Mouse (Mus musculus): ENCODE results near the gene Dxo.
"Not testable (repeated sequence)": the region's sequence is repeated elsewhere in the genome, so short reads cannot be mapped to it uniquely, and the experiment has no call there.

Gene Dxo
- long read RNA-seq, experiment 1, transcript Dxo-211 (7 exons, 1,447 nt): minor isoform, 9 of 46 reads
- long read RNA-seq, experiment 1, transcript Dxo-201 (7 exons, 1,519 nt): major isoform, 20 of 46 reads
- long read RNA-seq, experiment 1, partial matches to known transcripts: 10 of 46 reads
- long read RNA-seq, experiment 1, other reads (novel, unspliced or antisense): 7 of 46 reads
- long read RNA-seq, experiment 2, transcript Dxo-211 (7 exons, 1,447 nt): major isoform, 18 of 62 reads
- long read RNA-seq, experiment 2, transcript Dxo-201 (7 exons, 1,519 nt): minor isoform, 10 of 62 reads
- long read RNA-seq, experiment 2, partial matches to known transcripts: 23 of 62 reads
- long read RNA-seq, experiment 2, other reads (novel, unspliced or antisense): 10 of 62 reads

DNA sequence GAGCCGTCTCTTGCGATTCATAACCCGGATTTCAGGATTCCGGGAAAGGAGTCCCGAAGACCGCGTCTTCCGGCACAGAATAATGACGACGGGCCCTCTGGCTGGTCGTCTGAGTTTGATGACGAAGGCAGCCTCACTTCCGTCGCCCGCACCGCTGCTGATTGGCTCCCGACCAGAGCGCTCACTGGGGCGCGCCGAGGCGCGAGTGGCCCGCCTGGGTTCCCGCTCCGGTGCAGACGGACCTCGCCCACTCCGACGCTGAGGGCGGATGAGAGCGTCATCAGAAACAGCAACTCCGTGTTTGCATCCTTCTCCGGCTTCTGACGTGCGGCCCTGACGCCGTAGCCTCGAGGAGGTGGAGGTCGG is at the start of gene Dxo, which contains the start of gene Stk19:
TSS of gene Dxo (plus strand) at position 164 of the 366 bp plus-strand sequence.
TSS of gene Stk19 (minus strand) at position 90 of the 366 bp plus-strand sequence.
- intact Hi-C loops (cut with DNase I): loop anchor here (5.0 kb wide), 1 partner anchor 145 kb away; the partner anchor contains the start of gene Lsm2

DNA sequence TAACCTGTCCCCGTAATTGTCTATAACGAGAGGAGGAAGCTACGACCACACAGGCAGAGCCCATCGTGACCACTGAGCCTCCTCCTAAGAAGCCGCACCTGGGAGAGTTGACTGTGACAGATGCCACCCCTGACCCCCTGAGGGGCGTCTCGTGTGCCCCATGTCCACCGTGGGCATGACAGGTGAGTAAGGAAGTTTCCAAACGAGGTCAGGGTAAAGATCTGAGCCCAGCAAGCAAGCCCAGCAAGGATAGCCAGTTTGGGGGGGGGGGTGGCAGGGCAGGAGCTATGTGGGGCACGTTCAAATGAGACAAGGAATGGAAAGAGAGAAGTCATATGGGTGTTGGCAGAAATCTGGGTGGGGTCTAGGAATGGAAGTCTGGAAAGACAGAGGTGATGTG is 41.8 kb upstream of the Dxo start:
- intact Hi-C loops (cut with DNase I): loop anchor here (5.0 kb wide), 1 partner anchor 78 kb away; no protein-coding TSS in a partner anchor

GRCm38 (mm10) chr17:34795633-34796032 is 41.2 kb upstream of the Dxo start:
- intact Hi-C loops (cut with DNase I): loop anchor here (5.0 kb wide), 1 partner anchor 78 kb away; no protein-coding TSS in a partner anchor

GRCm38 (mm10) chr17:34796311-34797140 is 40.3 kb upstream of the Dxo start:
- intact Hi-C loops (cut with DNase I): loop anchor here (5.0 kb wide), 1 partner anchor 79 kb away; no protein-coding TSS in a partner anchor

DNA sequence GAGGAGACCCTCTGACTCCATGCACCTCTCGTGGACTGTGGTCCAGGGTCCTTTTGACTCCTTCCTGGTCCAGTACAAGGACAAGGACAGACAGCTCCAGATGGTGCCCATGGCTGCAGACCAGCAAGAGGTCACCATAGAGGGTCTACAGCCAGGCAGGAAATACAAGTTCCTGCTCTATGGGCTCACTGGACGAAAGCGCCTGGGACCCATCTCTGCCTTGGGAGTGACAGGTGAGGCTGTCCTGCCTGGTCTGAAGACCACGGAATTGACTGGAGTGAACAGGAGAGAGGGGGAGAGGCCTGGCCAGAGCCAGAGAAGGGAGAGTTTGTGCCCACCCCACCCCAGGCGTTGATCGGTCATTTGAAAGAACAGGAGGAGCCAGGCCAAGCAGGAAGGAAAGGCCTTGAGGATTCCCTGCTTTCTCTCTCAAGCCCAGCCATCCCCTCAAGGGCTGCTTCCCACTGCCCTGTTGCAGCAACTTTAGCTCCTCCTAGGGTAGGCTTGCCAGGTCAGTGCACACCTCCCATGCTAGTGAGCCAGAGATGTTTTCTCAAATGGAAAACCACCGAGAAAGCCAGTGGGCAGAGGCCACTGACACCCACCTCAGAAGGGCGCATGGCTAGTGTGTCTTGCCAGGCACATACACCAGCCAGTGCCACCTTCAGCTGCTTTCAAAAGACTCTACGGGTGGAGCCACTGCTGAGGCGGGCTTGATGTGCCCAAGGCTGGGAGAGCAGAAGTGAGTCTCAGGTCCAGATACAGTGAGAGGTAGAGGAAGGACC is 39.4 kb upstream of the Dxo start:
- intact Hi-C loops (cut with DNase I): loop anchor here (5.0 kb wide), 1 partner anchor 80 kb away; no protein-coding TSS in a partner anchor

GRCm38 (mm10) chr17:34798071-34798470 is 38.7 kb upstream of the Dxo start:
- intact Hi-C loops (cut with DNase I): loop anchor here (5.0 kb wide), 1 partner anchor 81 kb away; no protein-coding TSS in a partner anchor

DNA sequence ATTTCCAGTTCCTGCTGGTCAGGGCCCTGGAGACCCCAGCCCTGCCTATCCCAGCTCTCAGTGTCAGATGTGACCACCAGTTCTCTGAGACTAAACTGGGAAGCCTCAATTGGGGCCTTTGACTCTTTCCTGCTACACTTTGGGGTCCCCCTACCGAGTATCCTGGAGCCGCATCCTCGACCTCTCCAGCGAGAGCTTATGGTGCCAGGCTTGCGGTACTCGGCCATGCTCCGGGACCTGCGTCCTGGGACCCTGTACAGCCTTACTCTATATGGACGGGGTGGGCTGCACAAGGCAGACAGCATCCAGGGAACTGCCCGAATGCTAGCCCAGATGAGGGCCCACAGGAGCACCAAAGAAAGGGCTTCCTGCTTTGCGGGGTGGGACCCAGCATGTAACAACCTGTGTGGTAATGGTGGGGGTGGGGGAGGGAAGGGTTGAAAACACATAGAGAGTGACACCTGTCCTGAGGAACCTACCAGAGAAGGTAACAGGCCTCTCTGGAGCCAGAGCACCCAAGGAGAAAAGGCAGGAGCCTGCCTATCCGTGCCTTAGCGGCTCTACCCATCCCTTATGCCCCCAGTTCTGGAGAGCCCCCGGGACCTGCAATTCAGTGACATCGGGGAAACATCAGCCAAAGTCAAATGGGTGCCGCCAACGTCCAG is 37.8 kb upstream of the Dxo start:
- intact Hi-C loops (cut with DNase I): loop anchor here (5.0 kb wide), 1 partner anchor 82 kb away; no protein-coding TSS in a partner anchor

- intact Hi-C loops (cut with DNase I): loop anchor here (5.0 kb wide), 1 partner anchor 82 kb away; no protein-coding TSS in a partner anchor
Observed at GRCm38 (mm10) chr17:34799531-34799925, 37.3 kb upstream of the Dxo start.

DNA sequence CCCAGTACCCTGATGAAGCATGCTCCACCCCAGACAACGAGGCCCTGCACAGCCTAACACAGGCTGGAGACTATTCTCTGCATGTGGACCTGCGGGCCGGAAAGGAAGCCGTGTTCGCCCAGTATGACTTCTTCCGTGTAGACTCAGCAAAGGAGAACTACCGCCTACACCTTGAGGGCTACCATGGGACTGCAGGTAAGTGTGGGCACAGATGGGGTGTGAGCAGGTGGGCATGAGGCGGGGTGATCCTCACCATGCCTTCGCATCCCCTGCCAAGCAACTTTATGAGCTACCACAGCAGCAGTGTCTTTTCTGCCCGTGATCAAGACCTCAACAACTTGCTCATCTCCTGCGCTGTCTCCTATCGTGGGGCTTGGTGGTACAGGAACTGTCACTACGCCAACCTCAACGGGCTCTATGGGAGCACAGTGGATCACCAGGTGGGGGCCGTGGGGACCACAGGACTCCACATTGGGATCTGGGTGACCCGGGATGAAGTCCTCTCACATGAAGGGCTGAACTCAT is 36.0 kb upstream of the Dxo start:
- intact Hi-C loops (cut with DNase I): not testable (repeated sequence)

- intact Hi-C loops (cut with DNase I): not testable (repeated sequence)
Observed at GRCm38 (mm10) chr17:34802756-34803155, 34.1 kb upstream of the Dxo start.

DNA sequence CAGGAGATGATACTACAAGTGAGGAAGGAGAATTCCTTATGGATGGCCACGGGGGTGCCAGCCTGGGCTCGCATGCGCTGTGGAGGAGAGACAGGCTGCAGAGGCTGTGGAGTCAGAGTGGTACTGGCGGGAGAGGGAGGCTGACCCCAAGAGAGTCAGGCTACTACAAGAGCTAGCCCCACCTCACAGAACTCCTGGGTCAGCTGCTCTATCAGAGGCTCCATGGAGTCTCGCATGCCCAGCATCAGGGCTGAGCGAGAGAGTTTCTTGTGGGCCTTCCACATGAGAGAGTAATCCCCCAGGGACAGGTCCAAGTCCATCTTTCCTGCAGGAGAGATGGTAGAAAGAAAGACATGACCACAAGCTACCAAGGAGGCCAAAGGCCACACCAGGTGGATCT is 33.5 kb upstream of the Dxo start:
- intact Hi-C loops (cut with DNase I): not testable (repeated sequence)

DNA sequence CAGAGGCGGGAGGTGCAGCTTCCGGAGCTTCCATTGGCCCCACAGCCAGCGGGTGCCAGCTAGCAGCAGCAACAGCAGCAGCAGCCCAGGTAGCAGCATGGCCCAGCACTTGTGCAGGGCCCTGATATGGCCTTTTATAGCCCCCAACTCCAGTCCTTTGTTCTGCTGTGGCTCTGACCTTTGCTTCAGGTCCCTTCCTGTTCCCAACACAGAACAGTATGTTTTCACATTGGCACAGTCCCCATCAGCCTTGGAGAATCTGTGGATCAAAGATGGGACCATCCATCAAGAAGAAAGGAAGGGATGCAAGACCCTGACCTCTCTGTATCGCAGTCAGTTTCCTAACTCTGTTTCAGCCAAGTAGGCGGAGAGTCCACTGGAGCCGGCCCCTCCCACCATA is 32.5 kb upstream of the Dxo start, which contains the start of gene Cyp21a1:
TSS of gene Cyp21a1 (minus strand) at position 261 of the 400 bp plus-strand sequence.
- intact Hi-C loops (cut with DNase I): not testable (repeated sequence)

DNA sequence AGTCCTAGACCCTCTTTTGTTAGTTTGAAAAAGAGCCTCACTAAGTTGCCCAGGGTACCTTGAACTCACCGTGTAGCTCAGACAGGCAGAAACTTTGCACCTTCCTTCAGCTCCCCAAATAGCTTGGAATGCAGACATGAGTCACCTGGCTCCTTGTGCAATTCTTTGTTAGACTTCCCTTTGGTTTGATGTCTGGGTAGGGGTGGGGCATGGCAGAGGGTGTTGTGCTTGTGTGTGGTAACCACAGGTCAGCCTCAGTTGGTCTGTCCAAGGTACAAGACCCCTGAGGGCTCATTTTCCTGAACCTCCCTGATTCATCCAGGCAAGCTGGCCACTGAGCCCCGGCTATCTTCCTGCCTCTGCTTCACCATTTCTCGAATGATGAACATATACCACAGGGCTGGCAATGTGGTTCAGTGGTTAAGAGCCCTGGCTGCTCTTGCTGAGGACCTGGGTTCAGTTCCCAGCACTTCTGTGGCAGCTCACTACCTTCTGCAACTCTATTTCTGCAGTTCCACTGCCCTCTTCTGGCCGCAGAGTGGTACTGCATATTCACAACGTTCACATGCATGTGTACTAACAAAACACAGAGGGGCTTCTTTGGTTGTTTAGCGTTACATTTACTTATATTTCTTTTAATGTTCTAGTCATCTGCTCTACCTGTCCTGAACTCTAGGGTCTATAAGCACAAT is 31.8 kb upstream of the Dxo start:
- intact Hi-C loops (cut with DNase I): no loop called here

DNA sequence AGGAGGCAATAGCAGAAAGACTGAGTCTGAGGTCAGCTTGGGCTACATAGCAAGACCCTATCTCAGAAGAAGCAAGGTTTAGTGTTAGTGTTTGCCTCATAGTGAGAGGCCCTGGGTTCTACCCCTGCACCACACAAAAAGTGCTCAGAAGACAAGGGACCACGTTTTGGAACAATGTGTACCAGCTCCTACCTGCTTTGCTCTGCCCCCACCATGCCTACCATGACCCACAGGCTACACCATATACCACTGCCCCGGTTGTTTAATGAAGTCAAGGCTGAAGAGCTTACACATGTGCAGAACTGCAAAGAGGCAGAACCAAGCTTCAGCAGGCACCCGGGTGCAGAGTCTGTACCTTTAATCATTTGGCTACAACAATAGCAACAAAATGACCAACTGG is 29.6 kb upstream of the Dxo start:
- intact Hi-C loops (cut with DNase I): no loop called here

- intact Hi-C loops (cut with DNase I): no loop called here
Observed at GRCm38 (mm10) chr17:34808599-34809205, 28.1 kb upstream of the Dxo start.

DNA sequence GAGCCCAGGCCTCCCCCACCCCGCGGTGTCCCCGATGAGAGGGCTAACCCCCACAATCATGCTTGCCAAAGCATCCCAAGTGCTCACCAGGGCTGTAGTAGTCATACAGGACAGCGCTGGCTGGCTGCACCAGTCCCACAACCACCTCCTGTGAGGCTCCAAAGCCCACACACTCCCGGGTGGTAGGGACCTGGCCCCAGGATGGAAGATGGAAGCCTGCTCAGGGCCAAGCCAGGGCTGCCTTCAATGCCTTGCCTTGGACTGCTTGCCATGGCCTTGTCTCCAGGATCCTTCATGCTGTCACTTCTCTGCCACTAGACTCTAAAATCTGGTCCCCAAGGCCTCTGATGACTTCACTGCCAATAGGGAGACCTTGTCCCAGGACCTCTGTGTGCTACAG is 26.4 kb upstream of the Dxo start:
- intact Hi-C loops (cut with DNase I): not testable (repeated sequence)

DNA sequence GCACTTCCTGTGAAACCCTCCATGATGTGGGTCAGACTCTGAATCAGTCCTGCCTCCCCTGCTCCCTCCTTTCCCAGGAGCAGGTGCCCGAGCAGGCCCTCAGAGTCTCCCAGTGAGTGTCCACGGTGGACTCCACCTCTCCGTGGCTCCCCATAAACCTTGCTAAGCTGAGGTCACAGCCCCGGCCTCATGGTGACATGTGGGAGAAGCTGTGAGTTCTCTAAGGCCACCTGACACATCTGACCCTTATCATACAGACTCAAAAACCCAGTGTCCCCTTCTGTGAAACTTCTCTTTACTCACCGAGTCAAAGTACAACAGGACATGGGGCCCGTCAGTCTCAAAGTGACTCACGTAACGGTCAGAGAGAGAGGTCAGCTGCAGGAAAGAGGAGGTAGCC is 26.0 kb upstream of the Dxo start:
- intact Hi-C loops (cut with DNase I): not testable (repeated sequence)

DNA sequence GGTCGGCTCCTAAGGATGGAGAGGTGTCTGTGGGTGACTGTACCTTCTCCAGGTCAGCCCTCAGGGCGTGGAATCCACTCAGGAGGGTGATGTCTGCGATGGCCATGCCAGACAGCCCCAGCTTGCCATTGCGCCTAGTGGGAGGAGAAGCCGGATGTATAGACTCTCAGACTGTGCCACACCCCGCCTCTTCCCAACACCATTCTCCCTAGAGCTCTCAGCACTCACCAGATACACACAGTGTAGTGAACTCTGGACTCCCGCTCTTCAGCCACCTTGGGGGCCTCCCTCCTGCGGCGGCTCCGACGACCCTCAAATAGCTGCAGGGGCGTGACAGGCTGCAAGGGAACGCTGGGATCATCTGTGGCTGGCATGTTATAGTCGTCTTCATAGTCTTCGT is 25.5 kb upstream of the Dxo start:
- intact Hi-C loops (cut with DNase I): no loop called here

- intact Hi-C loops (cut with DNase I): not testable (repeated sequence)
Observed at GRCm38 (mm10) chr17:34813747-34814146, 23.1 kb upstream of the Dxo start.

Data from adrenal gland (tissue).